Mouse (Mus musculus) lung, postnatal 0 days (tissue): ENCODE measurements around the gene Ptpn12.

Experiments
- CTCF ChIP-seq: IDR thresholded peaks from 2 replicates; pipeline ENCODE4 v1.5.1; 2016; ENCODE audit warnings: antibody characterized with exemption, mild to moderate bottlenecking
- EP300 ChIP-seq: IDR thresholded peaks from 2 replicates; pipeline ENCODE4 v1.6.1; 2016; ENCODE audit warnings: antibody characterized with exemption, mild to moderate bottlenecking, control low read depth

GRCm38 (mm10) chr5:20997555-20997954, 58.2 kb downstream of the Ptpn12 start:
- no peak for TF ChIP-seq CTCF
- TF ChIP-seq EP300 = no peak
